Mouse (Mus musculus): Measurements from ENCODE around the gene Cdca8.

DNA sequence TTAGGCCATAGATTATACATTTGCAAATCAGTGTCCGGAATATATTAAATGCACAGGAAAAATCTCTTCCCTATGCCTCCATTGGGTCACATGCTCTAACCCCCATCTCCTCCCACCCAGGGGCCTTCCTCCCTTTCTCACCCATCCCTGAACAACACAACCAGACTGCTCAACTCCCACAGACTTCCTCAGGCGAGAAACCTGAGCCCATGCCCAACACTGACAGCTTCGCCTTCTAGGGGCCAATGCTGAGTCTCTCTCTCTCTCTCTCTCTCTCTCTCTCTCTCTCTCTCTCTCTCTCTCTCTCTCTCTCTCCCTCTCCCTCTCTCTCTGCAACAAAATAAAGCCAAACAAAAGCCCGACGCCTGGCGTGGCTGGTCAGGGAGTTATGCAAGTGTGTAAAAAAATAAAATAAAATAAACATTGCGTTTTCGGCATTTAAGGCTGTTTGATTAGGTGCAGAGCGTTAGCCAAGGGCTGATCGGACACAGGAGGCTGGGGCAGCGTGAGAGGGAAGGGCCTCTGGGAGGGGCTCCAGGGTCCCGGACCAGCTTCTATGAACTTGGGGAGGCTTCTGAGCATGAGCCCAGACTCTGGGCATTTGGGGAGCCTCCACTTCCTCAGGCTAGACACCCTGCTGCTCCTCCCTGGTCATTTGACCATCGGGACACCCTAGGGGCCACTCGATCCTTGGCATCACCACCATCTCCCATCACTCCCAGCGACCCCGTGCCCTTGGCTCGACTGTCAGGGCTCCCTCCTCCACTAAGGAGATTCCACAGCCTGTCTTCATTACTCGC is 46.0 kb upstream of the Cdca8 start:
- TF ChIP-seq TAL1 (IDR thresholded peaks at IDR 0.05; ENCODE audit: low read length) (no peak), POLR2A (IDR thresholded peaks at IDR 0.05; ENCODE audit: control insufficient read depth in 1 of 2, insufficient read depth in 1 of 2, low read depth in 1 of 2, low read length in 2 of 2, poor library complexity in 1 of 2) (no peak), ETS1 (IDR thresholded peaks at IDR 0.05; ENCODE audit: low read depth, low read length) (no peak), CTCF (IDR thresholded peaks at IDR 0.05 in 2 of 3, conservative IDR thresholded peaks at IDR 0.05 in 1 of 3; ENCODE audit: control insufficient read depth in 1 of 3, insufficient read depth in 1 of 3, low read depth in 2 of 3, low read length in 3 of 3, poor library complexity in 1 of 3, severe bottlenecking in 1 of 3) (no peak), EP300 (IDR thresholded peaks at IDR 0.05; ENCODE audit: low read depth in 1 of 2, low read length in 2 of 2) (no peak), NELFE (IDR thresholded peaks at IDR 0.05; ENCODE audit: low read depth, low read length) (no peak), KAT2A (conservative IDR thresholded peaks at IDR 0.05; ENCODE audit: low read depth, low read length) (no peak), MYC (IDR thresholded peaks at IDR 0.05; ENCODE audit: low read depth, low read length) (no peak), TCF12 (IDR thresholded peaks at IDR 0.05; ENCODE audit: low read depth, low read length) (no peak), TBP (IDR thresholded peaks at IDR 0.05; ENCODE audit: low read depth, low read length) (no peak), JUND (IDR thresholded peaks at IDR 0.05; ENCODE audit: low read depth, low read length) (no peak), CHD2 (IDR thresholded peaks at IDR 0.05; ENCODE audit: low read length) (no peak)
